Mouse (Mus musculus) thymus, postnatal 36 days (tissue): ENCODE results near the gene Slc25a29.

Experiments used
- DNase-seq, 2 experiments: peaks; one replicate each; pipeline ENCODE4 v3.0.0; 2022; ENCODE audit warnings: mixed read lengths in 2 of 2

The Slc25a29 gene

DNA sequence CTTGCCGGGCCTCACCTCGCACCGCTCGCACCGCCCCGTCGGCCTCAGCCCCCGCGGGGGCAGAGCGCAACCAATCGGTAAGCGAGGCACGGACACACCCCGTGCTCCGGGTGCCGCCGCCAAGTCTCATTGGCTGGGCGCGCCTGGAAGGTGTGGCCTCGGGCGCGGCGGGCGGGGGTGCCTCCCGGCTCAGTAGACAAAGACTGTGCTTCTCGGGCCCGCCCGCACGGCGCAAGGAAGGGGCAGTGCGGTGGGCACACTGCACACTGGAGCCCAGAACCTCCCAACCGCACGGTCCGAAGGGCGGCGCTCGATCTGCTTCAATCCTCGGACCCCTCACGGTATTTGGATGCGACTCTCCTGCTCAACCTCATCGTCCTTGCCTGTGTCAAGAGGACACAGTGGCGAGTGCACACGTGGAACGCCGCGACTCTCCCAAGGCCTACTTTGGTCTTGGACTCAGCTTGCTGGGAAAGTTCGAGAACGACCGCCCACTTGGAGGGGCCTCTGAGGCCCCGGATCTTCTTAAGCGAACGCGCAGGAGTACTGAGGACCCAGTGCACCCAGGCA is at the start of gene Slc25a29, which contains the start of gene Slc25a47:
Gene Slc25a29 (minus strand): TSS at position 44 of the 570 bp plus-strand sequence.
Gene Slc25a47 (plus strand): TSS at position 207 of the 570 bp plus-strand sequence.
- DNase-seq: peak; percentile 93 to 95

DNA sequence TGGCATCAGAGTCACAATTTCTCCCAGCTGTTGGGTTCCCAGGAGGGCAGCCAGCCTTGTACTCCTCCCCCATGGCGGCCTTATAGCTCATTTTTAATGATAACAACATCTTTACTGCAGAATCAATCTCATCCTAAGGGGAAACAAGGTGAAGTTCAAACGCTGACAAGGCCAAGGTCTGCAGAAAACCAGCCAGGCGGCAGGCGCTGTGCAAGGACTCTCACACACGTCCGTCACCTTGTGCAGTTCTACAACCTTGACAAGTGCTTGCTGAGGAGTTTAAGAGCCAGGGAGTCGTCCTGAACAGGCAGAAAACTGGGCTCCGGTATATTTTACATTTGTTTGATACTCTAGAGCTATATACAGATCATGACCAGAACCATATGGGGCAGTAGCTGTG is 47.1 kb upstream of the Slc25a29 start:
- DNase-seq: no peak

DNA sequence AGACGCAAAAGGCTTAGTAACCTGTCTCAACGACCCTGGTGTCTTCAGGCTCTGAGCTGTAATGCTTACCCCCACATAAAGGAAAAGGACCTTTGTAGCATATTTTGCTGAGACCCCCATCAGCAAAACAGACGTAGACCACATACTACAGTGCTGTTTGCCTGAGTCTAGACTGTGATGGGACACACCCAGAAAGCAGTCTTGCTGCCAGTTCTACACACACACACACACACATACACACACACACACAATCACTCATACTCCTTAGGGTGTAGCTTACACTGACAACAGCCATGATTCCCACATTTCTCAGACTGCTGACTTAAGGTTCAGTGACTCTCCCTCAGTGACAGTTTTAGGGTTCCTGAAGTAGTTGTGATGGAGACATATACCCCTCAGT is 45.5 kb upstream of the Slc25a29 start:
- DNase-seq: no peak

DNA sequence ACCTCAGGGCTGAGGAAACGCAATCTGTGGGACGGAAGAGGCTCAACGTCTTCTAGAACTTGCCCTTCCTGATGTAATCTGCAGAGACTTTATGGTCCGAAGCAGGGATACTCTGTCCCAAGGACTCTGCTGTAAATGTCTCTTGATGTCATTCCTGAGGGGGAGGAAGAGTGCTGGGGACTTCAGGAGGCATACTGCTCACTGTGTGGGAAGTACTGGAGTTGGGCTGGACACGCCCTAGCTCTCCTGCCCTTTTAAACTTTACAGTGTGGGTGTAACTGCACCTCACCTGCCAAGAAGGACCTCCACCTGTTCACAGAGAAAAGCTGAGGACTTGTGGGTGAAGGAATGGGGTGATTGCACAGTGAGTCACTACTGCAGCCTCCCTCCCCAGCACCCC is 44.9 kb upstream of the Slc25a29 start:
- no peak for DNase-seq

DNA sequence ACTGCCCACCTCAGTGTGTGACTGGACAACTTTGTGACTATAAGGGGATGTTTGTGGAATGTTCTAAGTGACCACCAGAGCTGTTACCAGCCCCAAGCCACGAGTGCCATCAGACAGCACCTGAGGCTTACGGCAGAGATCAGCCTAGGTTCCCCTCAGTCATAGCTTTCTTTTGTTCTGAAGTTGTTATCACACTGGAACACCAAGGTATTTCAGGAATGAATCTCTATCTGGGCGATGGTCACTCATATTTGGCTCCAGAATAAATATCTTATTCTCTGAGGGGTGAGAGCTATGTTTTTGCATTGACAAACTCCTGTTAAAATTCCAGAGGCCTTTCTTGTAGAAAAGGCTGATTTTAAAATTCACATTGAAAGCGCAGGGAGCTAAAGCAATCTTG is 43.5 kb upstream of the Slc25a29 start:
- DNase-seq: no peak

DNA sequence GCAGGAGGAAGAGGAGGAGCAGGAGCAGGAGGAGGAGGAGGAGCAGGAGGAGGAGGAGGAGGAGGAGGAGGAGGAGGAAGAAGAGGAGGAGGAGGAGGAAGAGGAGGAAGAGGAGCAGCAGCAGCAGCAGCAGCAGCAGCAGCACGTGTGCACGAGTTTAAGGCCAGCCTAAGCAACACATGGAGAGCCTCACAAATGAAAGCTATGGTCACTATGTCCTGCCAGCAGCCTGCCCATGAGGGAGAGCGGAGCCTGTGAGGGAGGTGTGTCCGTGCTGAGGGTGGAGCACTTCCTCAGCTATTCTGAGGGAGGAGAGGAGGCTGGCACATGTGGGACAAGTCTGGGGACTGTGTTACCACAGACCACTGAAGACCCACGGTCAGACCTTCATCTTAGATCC is 37.4 kb upstream of the Slc25a29 start:
- DNase-seq: no peak

DNA sequence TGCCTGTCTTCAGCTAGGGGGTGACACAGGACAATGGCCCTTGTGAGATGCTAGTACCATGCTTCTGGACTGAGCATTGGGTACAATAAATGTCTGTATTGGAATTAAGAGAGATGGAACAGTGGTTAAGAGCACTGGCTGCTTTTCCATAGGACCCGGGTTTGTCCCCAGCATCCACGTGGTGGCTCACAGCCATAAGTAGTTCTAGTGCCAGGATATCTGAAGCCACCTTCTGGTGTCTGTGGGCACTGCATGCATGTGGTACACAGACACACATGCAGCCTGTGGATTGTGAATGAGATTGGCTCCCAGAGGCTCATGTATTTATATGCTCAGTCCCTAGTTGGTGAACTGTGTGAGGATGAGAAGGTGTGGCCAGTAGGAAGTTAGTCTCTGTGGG is 33.9 kb upstream of the Slc25a29 start:
- peak; percentile 25 to 26 for DNase-seq

DNA sequence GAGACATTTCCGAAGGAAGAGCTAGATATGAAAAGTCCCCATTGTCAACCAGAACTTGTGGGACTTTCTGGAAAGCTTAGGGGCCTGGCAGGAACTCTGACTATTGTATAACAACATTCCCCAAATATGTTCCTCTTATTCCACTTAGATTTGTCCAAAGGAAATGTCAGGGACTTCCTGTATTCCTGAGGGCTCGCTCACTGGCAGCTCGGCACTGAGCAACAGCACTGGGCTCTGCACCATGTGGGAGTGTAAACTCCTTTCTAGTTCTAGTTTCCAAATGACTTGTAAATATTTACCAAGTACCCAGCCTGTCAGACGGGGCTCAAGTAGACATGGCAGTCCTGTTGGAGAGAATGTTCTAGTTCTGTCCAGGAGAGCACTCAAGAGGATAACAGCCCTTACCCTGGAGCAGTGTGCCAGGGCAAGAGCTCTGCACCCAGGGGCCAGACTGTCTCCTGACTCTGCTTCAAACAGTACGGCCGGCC is 29.4 kb upstream of the Slc25a29 start:
- DNase-seq: no peak

DNA sequence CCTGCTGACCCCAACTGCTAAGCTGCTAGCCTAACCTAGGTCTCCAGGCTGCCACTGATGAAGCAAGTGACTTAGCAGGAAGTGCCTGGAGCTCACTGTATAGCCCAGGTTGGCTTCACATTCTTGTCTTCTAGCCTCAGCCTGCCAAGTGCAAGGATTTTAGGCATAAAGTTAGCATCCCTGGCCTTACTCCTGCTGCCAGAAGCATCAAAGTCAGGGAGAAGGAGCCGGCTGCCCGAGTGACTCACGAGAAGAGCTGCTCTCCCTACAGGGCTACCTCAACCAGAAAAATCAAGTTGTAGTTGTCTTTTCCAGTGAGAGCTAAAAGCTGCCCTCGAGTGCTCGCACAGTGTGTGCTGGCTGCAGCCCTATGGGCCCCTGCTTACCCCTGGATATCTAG is 22.8 kb upstream of the Slc25a29 start:
- no peak for DNase-seq

DNA sequence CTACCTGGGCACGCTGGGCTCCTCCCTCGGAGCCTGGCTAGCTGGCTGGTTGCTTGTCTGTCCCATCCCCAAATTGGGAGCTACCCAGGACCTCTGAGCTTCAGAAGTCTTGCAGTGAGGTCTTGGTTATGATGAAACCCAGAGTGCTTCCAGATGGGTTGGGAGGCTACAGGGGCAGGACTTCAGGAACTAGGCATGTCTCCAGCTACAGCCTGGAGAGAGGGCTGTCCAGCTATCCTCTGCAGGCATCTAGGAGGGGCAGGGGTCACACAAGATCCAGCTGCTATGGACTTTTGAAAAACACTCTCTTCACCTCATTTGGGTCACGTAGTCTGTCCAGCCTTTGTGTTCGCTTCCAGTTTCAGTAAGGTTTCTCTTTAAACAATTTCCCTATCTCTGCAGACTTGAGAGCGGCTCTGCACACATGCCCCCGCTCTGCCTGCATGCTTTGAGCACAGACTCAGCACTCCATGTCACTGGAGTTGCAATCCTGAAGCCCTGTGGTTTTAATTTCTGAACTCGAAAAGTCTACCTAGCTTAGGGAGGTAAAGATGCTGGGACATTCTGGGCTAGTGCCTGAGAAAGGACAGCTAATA is 22.0 kb upstream of the Slc25a29 start:
- DNase-seq: no peak

DNA sequence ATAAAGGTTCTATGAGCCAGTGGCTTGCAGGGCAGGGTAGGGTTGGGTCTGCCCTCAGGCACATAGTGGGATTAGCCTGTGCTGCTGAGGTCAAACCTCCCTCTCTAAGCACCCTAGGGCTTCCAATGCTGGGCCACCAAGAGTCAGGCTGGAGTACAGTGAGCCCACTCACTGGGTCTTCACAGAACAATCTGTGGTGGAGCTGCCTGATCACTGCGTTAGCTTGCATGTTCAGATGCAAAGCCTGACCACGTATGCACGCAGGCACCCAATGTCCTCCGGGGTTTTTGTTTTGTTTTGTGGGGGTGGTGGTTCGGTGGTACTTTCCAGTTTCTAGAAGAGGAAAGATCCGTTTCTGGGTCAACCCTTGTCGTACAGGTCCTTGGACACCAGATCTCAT is 21.4 kb upstream of the Slc25a29 start:
- DNase-seq: no peak

DNA sequence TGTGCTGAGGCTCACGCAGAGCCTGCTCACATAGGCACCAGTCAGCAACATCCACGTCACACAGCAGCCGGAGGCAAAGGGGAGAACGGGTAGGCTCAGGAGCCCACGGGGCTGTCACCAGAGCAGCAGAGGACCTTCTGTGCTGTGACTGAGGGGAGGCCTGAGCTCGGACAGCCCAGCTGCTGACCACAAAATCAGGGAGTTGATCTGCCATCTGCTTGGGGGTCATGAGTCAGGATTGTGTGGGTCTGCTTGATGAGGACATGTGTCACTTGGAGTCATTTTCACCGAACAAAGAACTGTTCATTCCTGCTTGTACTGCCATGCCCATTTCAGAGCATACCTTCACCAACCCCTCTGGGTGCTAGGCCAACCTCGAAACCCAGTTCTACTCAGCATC is 20.5 kb upstream of the Slc25a29 start:
- no peak for DNase-seq

DNA sequence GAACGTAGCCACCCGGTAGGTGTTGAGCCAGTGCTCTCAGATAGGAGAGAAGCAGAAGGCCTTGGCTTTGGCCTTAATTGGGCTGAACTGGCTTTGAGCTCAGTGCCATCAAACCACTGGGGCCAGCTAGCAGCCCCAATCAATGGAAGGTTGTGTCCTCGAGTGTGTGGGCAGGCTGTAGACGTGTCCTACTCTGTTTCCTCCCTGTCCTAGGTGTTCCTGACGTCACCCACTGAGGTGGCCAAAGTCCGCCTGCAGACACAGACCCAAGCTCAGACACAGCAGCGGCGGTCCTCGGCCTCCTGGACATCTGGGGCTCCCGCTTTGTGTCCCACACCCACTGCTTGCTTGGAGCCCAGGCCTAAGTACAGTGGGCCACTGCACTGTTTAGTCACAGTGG is 19.4 kb upstream of the Slc25a29 start:
- no peak for DNase-seq

DNA sequence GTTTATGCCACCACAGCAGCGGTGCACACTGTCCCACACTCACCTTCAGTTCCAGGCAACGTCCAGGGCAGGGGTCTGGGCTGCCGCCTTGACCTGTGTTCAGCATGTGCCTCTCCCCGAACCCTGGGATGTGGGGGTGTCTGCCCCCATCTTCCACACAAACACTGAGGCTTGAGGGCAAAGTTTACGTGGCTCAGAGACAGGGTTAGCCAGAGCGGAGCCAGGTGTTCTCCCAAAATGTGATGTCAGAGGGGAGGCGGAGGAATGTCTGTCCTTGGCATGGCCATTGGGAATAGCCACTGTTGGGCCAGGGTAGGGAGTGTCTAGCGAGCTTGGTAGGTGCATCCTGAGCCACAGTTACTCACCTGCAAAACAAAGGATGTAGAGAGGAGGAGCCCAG is 17.1 kb upstream of the Slc25a29 start:
- DNase-seq: no peak

DNA sequence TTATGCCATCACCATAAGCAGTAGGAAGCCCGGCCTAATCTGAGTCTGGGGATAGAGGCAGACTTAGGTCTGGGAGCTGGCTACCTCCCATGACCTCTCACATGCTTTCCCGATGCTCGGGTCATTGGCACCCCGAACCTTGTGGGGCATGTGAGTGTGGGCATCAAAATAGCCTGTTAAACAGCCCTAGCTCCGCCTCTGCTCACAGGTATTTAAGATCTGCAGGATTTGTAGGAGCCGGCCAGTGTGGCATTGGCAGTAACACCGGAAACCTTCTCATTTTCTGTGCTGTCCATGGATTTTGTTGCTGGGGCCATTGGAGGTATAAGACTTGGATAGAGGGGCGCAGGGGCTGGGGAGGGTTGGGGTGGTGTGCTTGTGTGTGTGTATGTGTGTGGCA is 15.2 kb upstream of the Slc25a29 start:
- DNase-seq: no peak

DNA sequence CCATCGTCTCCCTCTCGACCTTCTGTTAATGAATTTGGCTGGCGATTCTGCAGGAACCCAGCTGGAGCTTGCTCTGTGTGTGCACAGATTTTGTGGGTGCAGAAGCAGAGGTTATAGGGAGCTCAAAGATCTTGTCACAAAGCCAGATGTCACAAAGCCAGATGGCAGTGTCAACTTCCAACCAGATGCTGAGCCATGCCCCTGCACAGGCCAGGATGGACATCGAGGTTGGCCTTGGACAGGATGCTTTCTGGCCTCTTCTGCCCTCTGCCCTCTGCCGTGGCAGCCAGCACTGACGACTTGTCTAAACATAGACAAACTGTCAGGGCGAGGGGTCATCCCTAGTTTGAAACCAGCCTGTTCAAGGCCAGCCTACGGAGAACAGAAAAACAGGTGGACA is 14.4 kb upstream of the Slc25a29 start:
- DNase-seq: no peak

DNA sequence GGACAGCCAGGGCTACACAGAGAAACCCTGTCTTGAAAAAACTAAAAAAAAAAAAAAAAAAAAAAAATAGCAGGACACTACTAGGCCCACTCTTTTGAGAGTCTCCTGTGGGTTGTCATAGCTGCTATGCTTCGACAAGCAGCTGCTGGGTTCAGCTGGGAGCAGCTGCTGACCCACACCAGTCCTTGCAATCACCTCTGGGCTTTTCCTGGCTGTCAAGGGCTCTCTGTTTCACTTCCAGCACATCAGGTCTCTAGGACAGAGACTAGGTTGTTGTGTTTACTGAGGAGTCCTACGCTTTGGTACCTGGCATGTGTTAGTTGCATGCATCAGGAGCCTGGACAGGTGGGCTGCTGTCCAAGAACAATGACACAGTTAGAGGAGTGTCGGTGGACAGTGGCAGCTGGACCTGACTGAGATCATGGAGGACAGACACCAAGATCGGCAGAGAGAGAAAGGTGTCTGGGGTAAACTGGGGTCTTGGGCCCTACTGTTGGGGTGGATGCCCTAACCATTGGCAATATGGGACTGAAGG is 13.9 kb upstream of the Slc25a29 start:
- no peak for DNase-seq

DNA sequence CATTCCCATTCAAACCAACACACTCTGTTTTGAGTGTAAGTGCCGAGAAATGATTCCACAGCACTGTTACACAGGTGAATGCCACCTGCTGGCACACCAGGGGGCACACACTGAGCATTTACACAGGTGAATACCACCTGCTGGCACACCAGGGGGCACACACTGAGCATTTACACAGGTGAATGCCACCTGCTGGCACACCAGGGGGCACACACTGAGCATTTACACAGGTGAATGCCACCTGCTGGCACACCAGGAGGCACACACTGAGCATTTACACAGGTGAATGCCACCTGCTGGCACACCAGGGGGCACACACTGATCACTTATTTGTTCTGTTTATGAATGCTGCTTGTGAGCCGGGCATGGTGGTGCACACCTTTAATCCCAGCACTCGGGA is 12.3 kb upstream of the Slc25a29 start:
- peak in 1 of 2 experiments; percentile 5 for DNase-seq

DNA sequence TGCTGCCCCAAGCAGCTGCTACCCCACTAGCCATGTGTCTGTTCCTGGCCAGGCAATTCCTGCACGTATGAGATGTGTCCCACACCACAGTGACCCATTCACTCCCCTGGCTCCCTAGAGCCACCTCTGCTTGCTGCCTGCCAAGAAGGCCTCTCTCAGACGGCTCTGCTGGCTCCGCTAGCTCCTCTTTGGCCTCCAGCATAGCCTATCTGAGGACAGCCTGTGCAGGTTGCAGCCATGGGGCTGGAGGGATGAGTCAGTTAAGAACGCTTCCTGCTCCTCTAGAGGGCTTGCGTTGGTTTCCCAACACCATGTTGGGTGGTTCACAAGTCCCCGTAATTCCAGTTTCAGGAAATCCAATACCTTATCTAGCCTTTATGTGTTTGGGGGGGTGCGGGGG is 7.0 kb upstream of the Slc25a29 start:
- DNase-seq: no peak

DNA sequence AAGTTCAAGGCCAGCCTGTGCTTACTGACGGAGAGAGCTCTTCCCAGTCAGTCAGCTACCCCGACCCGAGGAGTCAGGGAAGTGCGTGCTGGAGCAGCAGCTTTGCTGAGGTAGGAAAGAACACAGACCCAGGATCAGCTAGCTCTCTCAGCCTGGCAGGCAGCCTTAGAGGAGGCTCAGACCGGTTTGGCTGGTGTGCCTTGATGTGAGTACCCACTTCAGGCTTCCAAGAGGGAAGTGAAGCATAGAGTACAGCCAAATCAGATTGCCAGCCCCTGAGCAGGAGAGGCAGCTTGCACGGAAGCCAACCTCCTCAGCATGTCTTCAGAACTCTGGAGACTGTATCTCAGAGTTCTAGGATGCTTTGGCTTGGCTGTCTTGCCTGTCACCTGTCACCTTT is 5.5 kb upstream of the Slc25a29 start:
- DNase-seq: no peak

DNA sequence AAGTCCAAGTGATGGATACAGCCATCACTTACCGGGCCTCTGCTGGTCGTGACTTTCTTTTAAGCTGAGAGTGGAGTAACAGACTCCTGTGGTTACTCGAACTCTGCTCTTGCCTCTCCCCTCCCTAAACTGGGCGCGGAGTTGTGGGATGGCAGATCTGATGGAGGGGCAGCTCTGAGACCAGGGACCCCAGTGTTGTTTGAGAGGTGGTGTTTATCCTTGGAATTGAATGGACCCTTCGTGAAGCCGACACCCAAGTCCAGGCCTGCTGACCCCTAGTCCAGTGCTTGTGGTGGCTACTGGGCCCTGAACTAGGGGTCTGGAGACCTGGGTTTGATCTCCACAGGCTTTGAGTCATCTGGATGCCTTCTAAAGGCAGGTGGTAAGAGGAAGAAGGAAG is 1.0 kb upstream of the Slc25a29 start:
- DNase-seq: no peak

DNA sequence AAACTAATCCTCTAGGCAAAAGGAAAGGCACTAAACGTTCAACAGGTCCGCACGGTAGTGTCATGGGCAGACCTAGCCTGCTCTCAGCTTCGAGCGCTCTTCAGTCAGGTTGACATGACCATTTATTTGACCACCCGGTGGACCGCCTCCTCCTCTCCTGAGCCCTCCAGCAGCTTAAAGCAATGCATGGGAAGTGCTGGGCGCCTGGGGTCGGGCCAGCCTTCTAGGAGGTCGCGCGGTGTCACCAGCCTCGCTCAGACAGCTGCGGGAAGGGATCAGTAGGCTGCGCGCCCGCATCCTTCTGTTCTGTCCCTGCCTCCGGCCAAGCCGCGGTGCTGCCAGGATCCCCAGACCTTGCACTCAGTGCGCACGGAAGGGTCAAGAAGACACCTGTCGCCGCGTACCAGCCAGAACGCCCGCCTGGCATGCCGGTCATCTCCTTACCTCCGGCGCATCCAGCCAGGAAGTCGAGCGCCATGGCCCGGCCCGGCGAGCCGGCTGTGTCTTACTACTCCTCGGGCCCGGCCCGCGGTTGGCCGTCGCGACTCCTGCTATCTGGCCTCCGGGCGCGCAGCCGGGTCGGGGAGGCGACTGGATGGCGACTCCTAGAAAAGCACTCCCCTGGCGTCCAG is 359 bp downstream of the Slc25a29 start:
- no peak for DNase-seq

DNA sequence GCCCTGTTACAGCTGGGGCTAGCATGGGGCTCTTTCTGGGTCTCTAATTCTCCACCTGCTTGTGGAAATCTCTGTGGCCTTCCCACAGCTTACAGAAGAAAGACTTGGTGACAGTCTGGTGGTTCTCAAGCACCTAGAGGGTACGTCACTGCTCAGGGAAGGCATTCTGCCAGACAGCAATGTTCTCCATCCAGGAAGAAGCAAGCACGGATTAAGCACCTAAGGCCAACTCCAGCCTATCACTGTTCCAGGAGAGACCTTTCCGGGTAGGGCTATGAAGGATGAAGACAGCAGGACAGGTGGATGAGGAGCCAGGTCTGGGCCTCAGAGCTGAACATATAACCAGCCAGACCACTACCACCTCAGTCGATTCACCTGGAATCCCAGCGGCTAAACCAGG is 897 bp downstream of the Slc25a29 start:
- peak in 1 of 2 experiments; percentile 4 for DNase-seq

DNA sequence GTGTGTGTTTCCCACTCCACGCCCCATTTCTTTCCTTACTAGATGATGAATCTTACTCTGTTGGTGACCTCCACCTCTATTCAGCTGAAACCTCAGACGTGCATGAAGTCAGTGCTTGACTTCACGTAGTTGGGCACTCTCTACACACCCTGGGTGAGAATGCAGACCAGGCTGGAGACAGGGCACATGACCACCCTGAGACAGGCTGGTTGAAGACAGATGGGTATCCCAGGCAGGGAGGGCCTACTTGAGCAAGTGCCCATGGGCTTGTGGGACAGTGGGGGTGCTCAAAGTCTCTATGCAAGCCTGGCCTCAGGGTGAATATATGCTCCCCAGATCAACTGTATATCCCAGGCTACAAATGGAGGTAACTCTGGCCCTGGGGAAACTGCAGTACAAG is 1.3 kb downstream of the Slc25a29 start:
- peak in 1 of 2 experiments; percentile 4 for DNase-seq
